Mouse (Mus musculus): ENCODE measurements around the gene Yipf4. TPM values are rescaled to one million over a fixed set of nuclear protein-coding genes. Genes with fewer than 3 reads are reported as not detected.

Gene Yipf4
- polyA plus RNA-seq, 1 experiment from 2014 or later = 88.8 TPM

- DNase-seq (ENCODE audit: low spot score) = no peak
- TF ChIP-seq CTCF (IDR thresholded peaks at IDR 0.05; ENCODE audit: low read depth) (no peak), EP300 (optimal IDR thresholded peaks at IDR 0.05) (no peak)
- 77% methylated on average over 2 of the region's 2 CpGs for WGBS
Observed at GRCm38 (mm10) chr17:74543615-74544014, 54.3 kb downstream of the Yipf4 start.

More at GRCm38 (mm10) chr17:74543615-74544014, 54.3 kb downstream of the Yipf4 start:
- no peaks in the 10 kb centered on the region for H3K9me3 ChIP-seq (ENCODE audit: control insufficient read depth, low read length)
- ATAC-seq (ENCODE audit: low FRiP score, low TSS enrichment) = no peak
- no peak overlapping the region for H3K4me2 ChIP-seq (replicated peaks; ENCODE audit: low read depth)
- H3K4me1 ChIP-seq (replicated peaks; ENCODE audit: control insufficient read depth, insufficient read depth) = no peaks in the 10 kb centered on the region
- H3K27ac ChIP-seq (replicated peaks) = no peak overlapping the region
- H3K36me3 ChIP-seq (ENCODE audit: control insufficient read depth, insufficient read depth, low read length) = no peaks in the 10 kb centered on the region; the same call in 1 of the 2 replicates
- H3K4me3 ChIP-seq (ENCODE audit: low read depth, low read length) = no peak overlapping the region
- no peak overlapping the region for H3K9ac ChIP-seq (ENCODE audit: low read length)
- no peaks in the 10 kb centered on the region for H3K27me3 ChIP-seq (ENCODE audit: control insufficient read depth, insufficient read depth, low read length)

Other genes with a start within 250 kb of the Yipf4 start
- gene Memo1, start 194.0 kb upstream of the Yipf4 start, polyA plus RNA-seq (2015; fragmentation: Nextera tagmentation; extraction: Ambion mirVana) = 61.5 and 63.0 TPM in 2 replicates
- 190 and 193 TPM in 2 replicates for gene Dpy30, start 165.5 kb upstream of the Yipf4 start, polyA plus RNA-seq (2015; fragmentation: Nextera tagmentation; extraction: Ambion mirVana)
- 10.8 and 11.6 TPM in 2 replicates for gene Spast, start 150.5 kb upstream of the Yipf4 start, polyA plus RNA-seq (2015; fragmentation: Nextera tagmentation; extraction: Ambion mirVana)
- gene Slc30a6, start 93.9 kb upstream of the Yipf4 start, polyA plus RNA-seq (2015; fragmentation: Nextera tagmentation; extraction: Ambion mirVana) = 27.4 and 29.4 TPM in 2 replicates
- gene Nlrc4, start 30.4 kb upstream of the Yipf4 start, polyA plus RNA-seq (2015; fragmentation: Nextera tagmentation; extraction: Ambion mirVana) = 5.4 and 5.5 TPM in 2 replicates
- 51.8 and 56.4 TPM in 2 replicates for gene Birc6, start 38.8 kb downstream of the Yipf4 start, polyA plus RNA-seq (2015; fragmentation: Nextera tagmentation; extraction: Ambion mirVana)
- gene Ttc27, start 228.2 kb downstream of the Yipf4 start, polyA plus RNA-seq (2015; fragmentation: Nextera tagmentation; extraction: Ambion mirVana) = 9.5 and 11.9 TPM in 2 replicates